Mouse (Mus musculus) natural killer cell, adult 2 months (primary cell): Measurements from ENCODE around the gene Zfp383.
"Not testable (repeated sequence)": the region's sequence is repeated elsewhere in the genome, so short reads cannot be mapped to it uniquely, and the experiment has no call there.

Experiments used
- DNase-seq, 2 experiments: peaks; one replicate each; pipeline ENCODE4 v3.0.0; 2022; ENCODE audit warnings: low spot score in 2 of 2

Gene Zfp383

GRCm38 (mm10) chr7:29908130-29908950, at the start of gene Zfp383:
Gene Zfp383, plus strand, starts transcription at chr7:29908223.
- peak; percentile 61 to 69 for DNase-seq

GRCm38 (mm10) chr7:29859532-29860517, 48.2 kb upstream of the Zfp383 start, which contains the start of gene Zfp420:
Gene Zfp420, plus strand, starts transcription at chr7:29859979.
- DNase-seq = peak; percentile 69 to 77

GRCm38 (mm10) chr7:29861660-29862059, 46.4 kb upstream of the Zfp383 start:
- DNase-seq = no peak

DNA sequence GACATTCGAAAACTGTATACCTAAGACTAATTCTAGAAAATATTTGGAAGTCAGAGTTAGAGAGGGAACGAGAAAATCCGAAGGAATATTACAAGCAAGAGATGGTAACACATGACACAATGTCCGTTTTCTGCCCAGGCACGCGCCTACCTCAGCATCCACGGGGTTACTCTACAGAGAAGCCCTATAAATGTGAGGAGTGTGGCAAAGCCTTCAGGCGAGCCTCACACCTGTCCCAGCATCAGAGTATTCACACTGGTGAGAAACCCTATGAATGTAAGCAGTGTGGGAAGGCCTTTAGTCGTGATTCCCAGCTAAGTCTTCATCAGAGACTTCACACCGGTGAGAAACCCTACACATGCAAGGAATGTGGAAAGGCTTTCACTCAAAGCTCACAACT, 33.8 kb upstream of the Zfp383 start:
- no peak for DNase-seq

GRCm38 (mm10) chr7:29877561-29877960, 30.5 kb upstream of the Zfp383 start:
- DNase-seq = not testable (repeated sequence)

DNA sequence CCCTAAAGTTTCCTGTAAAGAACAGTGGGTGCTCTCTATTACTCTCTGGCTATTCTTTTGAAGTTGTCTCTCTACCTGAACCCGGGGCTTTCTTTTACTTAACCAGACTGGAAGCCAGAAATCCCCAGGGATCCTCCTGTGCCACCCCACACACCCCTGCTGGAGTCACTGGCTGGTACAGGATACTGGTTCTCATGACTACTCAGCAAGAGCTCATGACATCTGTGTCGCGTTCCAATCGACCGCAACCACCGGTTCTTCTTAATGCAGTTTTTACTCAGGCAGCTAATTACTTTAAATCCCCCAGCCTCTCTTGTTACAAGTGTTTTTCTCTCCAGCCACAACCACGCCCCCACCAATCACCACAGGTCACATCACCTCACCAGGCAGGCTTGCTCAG, 28.0 kb upstream of the Zfp383 start:
- no peak for DNase-seq

DNA sequence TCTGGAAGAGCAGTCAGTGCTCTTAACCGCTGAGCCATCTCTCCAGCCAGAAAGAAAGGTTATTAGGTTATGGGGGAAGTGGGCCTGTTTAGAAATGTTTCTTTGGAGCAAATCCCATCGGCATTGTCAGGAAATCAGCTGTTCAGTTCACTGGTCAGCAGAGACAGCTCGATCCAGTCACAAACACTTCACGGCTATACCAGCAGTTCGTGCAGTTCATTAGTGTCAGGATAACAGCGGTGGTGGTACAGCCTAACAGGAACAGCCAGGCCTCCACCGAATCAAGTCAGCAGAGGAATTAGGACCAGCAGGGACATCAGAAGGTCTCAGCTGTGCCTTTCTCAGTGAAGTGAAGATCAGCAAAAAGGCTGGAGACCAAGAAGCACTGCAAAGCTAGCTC, 27.1 kb upstream of the Zfp383 start:
- no peak for DNase-seq

DNA sequence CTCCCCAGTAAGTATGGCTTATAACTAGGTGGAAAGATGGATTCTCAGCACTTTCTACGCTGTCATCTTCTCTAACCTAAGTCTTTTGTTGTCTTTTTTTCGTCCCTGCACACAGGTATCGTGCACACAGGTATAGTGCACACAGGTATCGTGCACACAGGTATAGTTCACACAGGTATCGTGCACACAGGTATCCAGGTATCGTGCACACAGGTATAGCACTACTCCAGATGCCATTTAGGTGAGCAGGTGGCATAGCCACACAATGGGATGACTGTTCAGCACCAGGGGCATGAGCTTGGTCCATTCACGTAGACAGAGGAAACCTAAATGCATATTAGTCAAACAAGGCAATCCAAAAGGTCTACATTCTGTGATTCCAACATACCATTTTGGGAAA, 17.5 kb upstream of the Zfp383 start:
- no peak for DNase-seq

DNA sequence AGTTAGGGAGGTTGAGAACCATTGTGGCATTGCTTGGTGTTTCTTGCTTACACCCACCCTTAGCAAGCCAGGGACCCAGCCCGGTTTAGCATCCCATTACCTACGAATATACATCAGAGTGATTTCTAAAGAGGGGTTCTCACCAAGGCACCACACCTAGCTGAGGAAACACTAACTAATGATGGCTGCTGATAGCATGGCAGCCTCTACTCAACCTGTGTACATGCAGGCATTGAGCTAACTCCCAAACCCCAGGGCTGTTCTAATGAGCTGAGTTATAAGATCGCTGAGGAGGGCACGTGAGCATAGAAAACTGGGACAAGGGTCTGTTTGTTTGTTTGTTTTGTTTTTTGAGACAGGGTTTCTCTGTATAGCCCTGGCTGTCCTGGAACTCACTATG, 15.3 kb upstream of the Zfp383 start:
- DNase-seq = no peak

- no peak for DNase-seq
Observed at GRCm38 (mm10) chr7:29898351-29898750, 9.7 kb upstream of the Zfp383 start.

DNA sequence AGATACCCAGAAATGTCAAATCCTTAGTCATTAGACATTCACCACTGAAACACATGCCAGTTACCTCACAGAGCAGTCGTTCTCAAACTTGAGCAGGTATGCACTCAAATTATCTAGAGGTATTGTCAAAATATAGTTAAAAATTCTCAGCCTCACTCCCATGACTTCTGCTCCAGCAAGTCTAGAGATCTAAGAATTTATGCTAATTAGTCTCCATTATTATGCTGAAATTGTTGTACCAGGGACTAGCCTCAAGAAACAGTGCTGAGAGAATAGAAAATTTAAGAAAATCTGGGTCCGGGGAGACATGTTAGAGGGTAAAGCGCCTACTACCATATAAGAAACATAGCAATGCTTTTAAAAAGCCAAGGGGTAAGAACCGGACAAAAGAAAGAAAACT, 3.9 kb upstream of the Zfp383 start:
- no peak for DNase-seq

DNA sequence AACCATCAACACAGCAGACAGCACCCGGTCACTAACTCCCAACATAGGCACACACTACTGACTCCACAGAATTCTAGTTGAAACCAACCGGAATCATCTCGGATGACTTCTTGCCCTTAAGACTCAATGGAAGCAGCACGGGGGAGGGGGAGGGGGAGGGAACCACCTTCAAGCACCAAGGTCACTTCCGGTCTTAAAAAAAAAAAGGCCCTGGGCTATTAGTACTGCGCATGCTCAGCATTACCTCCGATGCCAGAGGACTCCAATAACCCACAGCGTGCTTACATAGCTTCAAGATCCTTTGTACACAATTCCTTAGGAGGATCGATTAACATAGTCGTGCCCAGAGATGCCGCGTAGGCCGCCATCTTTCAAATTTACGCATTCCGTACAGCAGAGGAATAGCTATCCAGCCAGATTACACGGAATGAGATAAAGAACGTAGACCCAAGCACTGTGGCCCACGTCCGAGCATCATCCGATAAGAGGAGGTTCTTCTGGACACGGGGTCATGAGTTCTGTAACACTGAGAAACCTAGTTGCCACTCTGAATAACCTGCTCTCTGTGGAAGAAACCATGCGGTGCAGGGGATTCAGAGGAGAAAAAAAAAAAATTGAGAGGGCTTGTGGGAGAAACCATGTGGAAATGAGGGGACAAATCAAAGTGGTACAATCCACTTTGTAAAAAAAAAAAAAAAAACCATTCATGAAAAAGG, 1.9 kb upstream of the Zfp383 start, which contains the start of gene Zfp27:
Gene Zfp27 (minus strand): TSS at position 607 of the 716 bp plus-strand sequence.
- DNase-seq = peak; percentile 52 to 53

DNA sequence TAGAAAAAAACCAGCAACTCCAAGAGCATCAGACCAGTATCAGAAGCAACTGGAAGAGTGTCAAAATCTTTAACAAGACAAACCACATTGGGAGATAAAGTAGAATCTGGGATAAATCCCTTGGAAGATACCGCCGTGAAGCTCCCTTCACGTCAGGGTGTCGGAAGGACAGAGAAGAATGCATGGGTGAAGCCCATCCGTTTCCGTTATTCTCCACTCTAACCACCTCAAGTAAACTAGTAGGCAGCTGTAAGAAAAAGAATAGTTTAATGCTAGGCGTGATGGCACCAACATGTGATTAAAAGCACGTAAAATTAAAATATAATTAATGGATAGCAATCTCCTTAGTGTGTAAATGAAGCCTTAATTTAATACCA, 1.4 kb upstream of the Zfp383 start:
- DNase-seq = no peak

GRCm38 (mm10) chr7:29907206-29907605, 817 bp upstream of the Zfp383 start:
- DNase-seq = no peak

GRCm38 (mm10) chr7:29910252-29910651, 2.2 kb downstream of the Zfp383 start:
- DNase-seq = no peak

GRCm38 (mm10) chr7:29912172-29912571, 4.1 kb downstream of the Zfp383 start:
- DNase-seq = no peak

GRCm38 (mm10) chr7:29917371-29918061, 9.5 kb downstream of the Zfp383 start:
- no peak for DNase-seq

DNA sequence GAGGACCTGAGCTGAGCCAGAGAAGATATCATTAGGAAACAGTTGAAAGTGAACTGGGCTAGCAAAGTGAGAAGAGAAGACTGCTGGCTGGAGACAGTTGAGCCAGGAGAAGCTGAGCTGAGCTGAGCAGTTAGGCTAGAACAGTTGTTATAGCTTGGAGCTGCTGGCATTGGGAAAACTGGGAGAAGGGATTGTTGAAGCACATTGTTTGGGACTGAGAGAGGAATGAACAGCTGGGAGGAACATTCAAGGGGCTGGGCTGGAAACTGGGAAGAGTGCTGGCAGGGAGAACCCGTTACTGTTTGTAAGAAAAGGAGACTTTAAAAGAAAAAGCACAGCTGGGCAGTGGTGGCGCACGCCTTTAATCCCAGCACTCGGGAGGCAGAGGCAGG, 10.0 kb downstream of the Zfp383 start:
- DNase-seq = no peak

DNA sequence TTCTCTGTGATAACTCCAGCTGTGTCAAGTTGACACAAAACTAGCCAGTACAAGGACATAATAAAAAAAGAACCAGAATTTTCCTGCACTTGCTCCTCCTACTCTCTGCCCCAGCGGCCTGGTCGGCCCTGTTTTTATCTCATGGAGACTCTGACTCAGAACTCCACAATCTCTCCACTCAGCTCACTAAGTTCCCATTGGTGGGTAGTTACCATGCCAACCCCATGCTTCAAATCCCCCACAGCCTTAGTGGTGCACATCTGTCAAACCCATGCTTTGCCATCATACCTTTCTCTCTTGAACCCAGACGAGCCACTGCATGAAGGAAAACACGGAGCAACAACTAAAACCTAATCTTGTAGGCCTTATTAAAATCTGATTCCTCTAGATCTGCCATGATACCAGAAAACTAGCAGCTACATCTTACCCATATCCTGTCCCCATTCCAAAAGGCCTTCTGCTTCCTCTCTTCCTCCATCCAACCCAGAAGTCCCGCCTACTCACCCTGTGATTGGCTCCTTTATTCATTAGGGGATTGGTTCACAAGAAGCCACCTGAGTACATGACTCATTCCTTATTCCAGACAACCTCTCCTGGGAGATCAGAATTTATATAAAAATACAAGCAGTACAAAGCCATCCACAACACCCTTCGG, 13.5 kb downstream of the Zfp383 start:
- no peak for DNase-seq

DNA sequence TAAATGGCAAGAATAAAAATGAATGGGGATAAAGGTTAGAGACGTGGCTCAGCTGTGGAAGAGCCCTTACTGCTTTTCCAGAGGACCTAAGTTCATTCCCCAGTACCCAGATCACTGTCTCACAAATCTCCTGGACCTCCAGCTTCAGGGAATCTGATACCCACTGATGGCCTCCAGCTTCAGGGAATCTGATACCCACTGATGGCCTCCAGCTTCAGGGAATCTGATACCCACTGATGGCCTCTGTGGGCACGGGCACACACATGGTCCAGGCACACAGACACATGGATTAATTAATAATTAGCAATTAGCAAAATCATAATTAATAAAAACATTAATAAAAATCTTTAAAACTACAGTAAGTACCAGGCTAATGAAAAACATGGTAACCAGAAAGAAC, 14.8 kb downstream of the Zfp383 start:
- no peak for DNase-seq

DNA sequence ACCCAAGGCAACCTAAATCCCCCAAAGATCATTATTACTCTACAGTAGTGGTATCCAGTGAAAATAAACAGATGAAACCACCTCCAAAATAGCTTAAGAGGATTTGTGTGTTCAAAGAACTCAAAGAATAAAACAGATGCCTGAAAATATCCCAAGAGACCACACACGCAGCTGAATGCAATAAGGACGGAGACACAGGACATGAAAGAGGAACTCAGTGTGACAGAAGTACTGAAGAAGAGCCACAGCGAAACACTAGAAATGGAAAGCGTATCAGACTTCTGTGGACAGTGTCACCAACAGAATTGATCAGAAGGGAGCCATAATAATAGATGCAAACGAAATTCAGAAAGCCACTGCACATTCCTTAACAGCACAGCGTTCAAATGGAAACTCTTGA, 30.8 kb downstream of the Zfp383 start:
- no peak for DNase-seq
